In the genomic region with DNA sequence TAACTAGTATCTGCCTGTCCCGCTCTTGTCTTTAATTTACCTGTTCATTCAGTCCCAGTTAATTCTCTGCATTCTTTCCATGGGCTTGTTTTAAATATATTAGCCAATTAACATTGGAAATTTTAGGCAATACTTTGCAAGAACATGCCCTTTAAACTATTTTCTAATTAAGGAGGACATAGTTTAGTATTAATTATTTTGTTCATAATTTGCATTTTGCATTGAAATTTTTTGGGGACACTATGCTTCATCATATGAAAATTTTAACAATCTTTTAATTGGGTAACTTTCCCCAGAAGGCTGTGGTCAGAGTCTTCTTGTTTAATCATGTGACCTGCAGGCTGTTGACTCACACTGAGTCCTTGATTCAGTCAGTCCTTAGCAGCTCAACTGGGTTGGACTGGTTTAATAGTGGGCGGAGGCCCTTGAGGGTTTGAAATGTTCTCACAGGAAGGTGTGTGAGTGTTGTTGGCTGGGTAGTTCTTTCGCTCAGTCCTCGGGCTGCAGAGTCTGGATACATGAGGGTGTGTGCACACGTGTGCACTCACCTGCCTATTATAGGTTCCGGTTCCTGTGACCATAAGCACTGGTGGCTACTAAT, we compare ENCODE assay signal across 7 mouse cellular contexts.
DNase-seq lines count a peak whose midpoint lies in the region; ATAC-seq lines count a peak whose summit lies in the region.

No protein-coding gene starts in this region.

- no peak overlapping the region for H3K4me3 ChIP-seq in embryonic facial prominence, embryonic 15.5 days (replicated peaks)

- H3K4me1 ChIP-seq in embryonic facial prominence, embryonic 15.5 days = peaks cover 25% of the 10 kb centered on the region

- peak overlapping the region; percentile 73 for H3K27ac ChIP-seq in embryonic facial prominence, embryonic 15.5 days (replicated peaks)

- no peaks in the 10 kb centered on the region for H3K27me3 ChIP-seq in embryonic facial prominence, embryonic 15.5 days

- no peaks in the 10 kb centered on the region for H3K9me3 ChIP-seq in embryonic facial prominence, embryonic 15.5 days (replicated peaks)

- WGBS in embryonic facial prominence, embryonic 15.5 days = 62% methylated on average over 6 of the region's 6 CpGs

- 0 out of 2 replicates have a peak, but pooled peaks have one; percentile 47 for ATAC-seq in embryonic facial prominence, embryonic 15.5 days (ENCODE audit: insufficient number of reproducible peaks, low FRiP score, low TSS enrichment, low read depth)

- no peaks in the 10 kb centered on the region for H3K36me3 ChIP-seq in embryonic facial prominence, embryonic 15.5 days

- DNase-seq in urinary bladder, postnatal 14 days (ENCODE audit: low spot score) = peak; percentile 64
- DNase-seq in urinary bladder, postnatal 10 days (ENCODE audit: low spot score) = no peak
- peak; percentile 67 to 86 for DNase-seq in kidney, postnatal 25 days
- DNase-seq in testis, postnatal 14 days (ENCODE audit: low spot score) = no peak
- no peak for DNase-seq in B cell, adult 2 months
- no peak for DNase-seq in urinary bladder, postnatal 25 days (ENCODE audit: low spot score)

- H3K4me2 ChIP-seq in embryonic facial prominence, embryonic 15.5 days (replicated peaks) = no peak overlapping the region

- no peak overlapping the region for H3K9ac ChIP-seq in embryonic facial prominence, embryonic 15.5 days

Comparison
In these comparisons a context has a peak if more than half of its experiments do, and no peak if none do; other contexts are left out.
1. DNase-seq: peak in urinary bladder, postnatal 14 days (single experiment) and kidney, postnatal 25 days (2 of 2); none in urinary bladder, postnatal 10 days (single experiment), testis, postnatal 14 days (single experiment), B cell, adult 2 months (0 of 2) and urinary bladder, postnatal 25 days (single experiment).